Mouse (Mus musculus): ENCODE measurements around the gene Fbxo2. TPM values are rescaled to one million over a fixed set of nuclear protein-coding genes. Genes with fewer than 3 reads are reported as not detected.
A peak's percentile ranks its signal among the peaks of the same experiment; 100 is the strongest.
"Not testable (repeated sequence)": the region's sequence is repeated elsewhere in the genome, so short reads cannot be mapped to it uniquely, and the experiment has no call there.

The Fbxo2 gene
- total and polyA plus RNA-seq, 2 experiments, result 0.18 to 0.23 TPM

- Histone ChIP-seq H3K27me3 (ENCODE audit: control insufficient read depth, insufficient read depth, low read length) (no peaks in the 10 kb centered on the region), H3K36me3 (ENCODE audit: control insufficient read depth, insufficient read depth, low read length) (no peaks in the 10 kb centered on the region), H3K9ac (ENCODE audit: low read depth, low read length) (no peak overlapping the region), H3K27ac (replicated peaks; ENCODE audit: insufficient read depth, low read depth, low read length) (no peak overlapping the region), H3K4me3 (ENCODE audit: insufficient read depth, low read depth, low read length) (no peak overlapping the region), H3K4me1 (ENCODE audit: control insufficient read depth, insufficient read depth, low read length) (no peaks in the 10 kb centered on the region), H3K79me2 (ENCODE audit: control insufficient read depth, insufficient read depth, low read length) (no peaks in the 10 kb centered on the region)
- DNase-seq (ENCODE audit: extremely low read depth, low read depth, low spot score), result no peak
- TF ChIP-seq POLR2A (IDR thresholded peaks at IDR 0.05; ENCODE audit: extremely low read depth, insufficient read depth, low read length), result no peak
- TF ChIP-seq CTCF (IDR thresholded peaks at IDR 0.05; ENCODE audit: low read depth, low read length), result peak; percentile 17; the same call in 1 of the 2 replicates
- 78% methylated on average over 4 of the region's 4 CpGs for WGBS
Measured at GRCm38 (mm10) chr4:148117392-148117791, 43.0 kb upstream of the Fbxo2 start.

GRCm38 (mm10) chr4:148119578-148119977 lies 40.8 kb upstream of the Fbxo2 start:
- peak; percentile 34 for DNase-seq (ENCODE audit: extremely low read depth, low read depth, low spot score)
- H3K36me3 ChIP-seq (ENCODE audit: control insufficient read depth, insufficient read depth, low read length); H3K4me3 ChIP-seq (ENCODE audit: insufficient read depth, low read depth, low read length); H3K4me1 ChIP-seq (ENCODE audit: control insufficient read depth, insufficient read depth, low read length); H3K27me3 ChIP-seq (ENCODE audit: control insufficient read depth, insufficient read depth, low read length); H3K27ac ChIP-seq (replicated peaks; ENCODE audit: insufficient read depth, low read depth, low read length); H3K9ac ChIP-seq (ENCODE audit: low read depth, low read length); H3K79me2 ChIP-seq (ENCODE audit: control insufficient read depth, insufficient read depth, low read length): not testable (repeated sequence)
- WGBS, result 34% methylated on average over 9 of the region's 9 CpGs

GRCm38 (mm10) chr4:148120555-148120954 lies 39.9 kb upstream of the Fbxo2 start:
- no peaks in the 10 kb centered on the region for H3K79me2 ChIP-seq (ENCODE audit: control insufficient read depth, insufficient read depth, low read length)
- DNase-seq (ENCODE audit: extremely low read depth, low read depth, low spot score), result no peak
- no peaks in the 10 kb centered on the region for H3K27me3 ChIP-seq (ENCODE audit: control insufficient read depth, insufficient read depth, low read length)
- WGBS, result 64% methylated on average over 9 of the region's 9 CpGs
- TF ChIP-seq CTCF (IDR thresholded peaks at IDR 0.05; ENCODE audit: low read depth, low read length), result no peak
- TF ChIP-seq POLR2A (IDR thresholded peaks at IDR 0.05; ENCODE audit: extremely low read depth, insufficient read depth, low read length), result no peak
- no peaks in the 10 kb centered on the region for H3K4me1 ChIP-seq (ENCODE audit: control insufficient read depth, insufficient read depth, low read length)
- H3K36me3 ChIP-seq (ENCODE audit: control insufficient read depth, insufficient read depth, low read length), result no peaks in the 10 kb centered on the region
- H3K4me3 ChIP-seq (ENCODE audit: insufficient read depth, low read depth, low read length), result no peak overlapping the region
- H3K27ac ChIP-seq (replicated peaks; ENCODE audit: insufficient read depth, low read depth, low read length), result no peak overlapping the region
- H3K9ac ChIP-seq (ENCODE audit: low read depth, low read length), result no peak overlapping the region

GRCm38 (mm10) chr4:148121362-148121761 lies 39.1 kb upstream of the Fbxo2 start:
- H3K27me3 ChIP-seq (ENCODE audit: control insufficient read depth, insufficient read depth, low read length), result no peaks in the 10 kb centered on the region
- TF ChIP-seq CTCF (IDR thresholded peaks at IDR 0.05; ENCODE audit: low read depth, low read length) (no peak), POLR2A (IDR thresholded peaks at IDR 0.05; ENCODE audit: extremely low read depth, insufficient read depth, low read length) (no peak)
- WGBS, result 55% methylated on average over 4 of the region's 4 CpGs
- H3K79me2 ChIP-seq (ENCODE audit: control insufficient read depth, insufficient read depth, low read length), result no peaks in the 10 kb centered on the region
- H3K9ac ChIP-seq (ENCODE audit: low read depth, low read length), result no peak overlapping the region
- DNase-seq (ENCODE audit: extremely low read depth, low read depth, low spot score), result no peak
- no peak overlapping the region for H3K27ac ChIP-seq (replicated peaks; ENCODE audit: insufficient read depth, low read depth, low read length)
- H3K4me3 ChIP-seq (ENCODE audit: insufficient read depth, low read depth, low read length), result no peak overlapping the region
- H3K4me1 ChIP-seq (ENCODE audit: control insufficient read depth, insufficient read depth, low read length), result no peaks in the 10 kb centered on the region
- no peaks in the 10 kb centered on the region for H3K36me3 ChIP-seq (ENCODE audit: control insufficient read depth, insufficient read depth, low read length)

- Histone ChIP-seq H3K36me3 (ENCODE audit: control insufficient read depth, insufficient read depth, low read length) (no peaks in the 10 kb centered on the region), H3K4me1 (ENCODE audit: control insufficient read depth, insufficient read depth, low read length) (no peaks in the 10 kb centered on the region), H3K4me3 (ENCODE audit: insufficient read depth, low read depth, low read length) (no peak overlapping the region), H3K27me3 (ENCODE audit: control insufficient read depth, insufficient read depth, low read length) (no peaks in the 10 kb centered on the region), H3K9ac (ENCODE audit: low read depth, low read length) (no peak overlapping the region), H3K27ac (replicated peaks; ENCODE audit: insufficient read depth, low read depth, low read length) (no peak overlapping the region), H3K79me2 (ENCODE audit: control insufficient read depth, insufficient read depth, low read length) (no peaks in the 10 kb centered on the region)
- DNase-seq (ENCODE audit: extremely low read depth, low read depth, low spot score), result no peak
- TF ChIP-seq POLR2A (IDR thresholded peaks at IDR 0.05; ENCODE audit: extremely low read depth, insufficient read depth, low read length), result no peak
- TF ChIP-seq CTCF (IDR thresholded peaks at IDR 0.05; ENCODE audit: low read depth, low read length), result no peak
- WGBS, result 60% methylated on average over 6 of the region's 6 CpGs
Measured at GRCm38 (mm10) chr4:148121982-148122693, 38.3 kb upstream of the Fbxo2 start.

- 86% methylated on average over 3 of the region's 3 CpGs for WGBS
- DNase-seq (ENCODE audit: extremely low read depth, low read depth, low spot score), result no peak
- no peak for TF ChIP-seq CTCF (IDR thresholded peaks at IDR 0.05; ENCODE audit: low read depth, low read length)
- TF ChIP-seq POLR2A (IDR thresholded peaks at IDR 0.05; ENCODE audit: extremely low read depth, insufficient read depth, low read length), result no peak
- H3K4me1 ChIP-seq (ENCODE audit: control insufficient read depth, insufficient read depth, low read length), result no peaks in the 10 kb centered on the region
- no peak overlapping the region for H3K4me3 ChIP-seq (ENCODE audit: insufficient read depth, low read depth, low read length)
- no peak overlapping the region for H3K27ac ChIP-seq (replicated peaks; ENCODE audit: insufficient read depth, low read depth, low read length)
- no peaks in the 10 kb centered on the region for H3K27me3 ChIP-seq (ENCODE audit: control insufficient read depth, insufficient read depth, low read length)
- no peak overlapping the region for H3K9ac ChIP-seq (ENCODE audit: low read depth, low read length)
- H3K36me3 ChIP-seq (ENCODE audit: control insufficient read depth, insufficient read depth, low read length), result no peaks in the 10 kb centered on the region
- H3K79me2 ChIP-seq (ENCODE audit: control insufficient read depth, insufficient read depth, low read length), result no peaks in the 10 kb centered on the region
Measured at GRCm38 (mm10) chr4:148122694-148123066, 37.7 kb upstream of the Fbxo2 start.
